Mouse (Mus musculus) cortical plate, adult 2 months (tissue): ENCODE data around the gene Prdm16.

Experiments
- CTCF ChIP-seq: fragments of 200-500 bp; IDR thresholded peaks from 2 replicates; pipeline ENCODE4 v1.5.1; 2011; ENCODE audit warnings: mild to moderate bottlenecking, control low read depth, low read length; ENCODE audit not compliant: insufficient read depth; ENCODE audit errors: extremely low read depth
- POLR2A ChIP-seq: fragments of 200-500 bp; IDR thresholded peaks from 2 replicates; pipeline ENCODE4 v1.6.1; 2011; ENCODE audit warnings: mild to moderate bottlenecking, low read length, control low read depth; ENCODE audit not compliant: insufficient read depth; ENCODE audit errors: extremely low read depth

DNA sequence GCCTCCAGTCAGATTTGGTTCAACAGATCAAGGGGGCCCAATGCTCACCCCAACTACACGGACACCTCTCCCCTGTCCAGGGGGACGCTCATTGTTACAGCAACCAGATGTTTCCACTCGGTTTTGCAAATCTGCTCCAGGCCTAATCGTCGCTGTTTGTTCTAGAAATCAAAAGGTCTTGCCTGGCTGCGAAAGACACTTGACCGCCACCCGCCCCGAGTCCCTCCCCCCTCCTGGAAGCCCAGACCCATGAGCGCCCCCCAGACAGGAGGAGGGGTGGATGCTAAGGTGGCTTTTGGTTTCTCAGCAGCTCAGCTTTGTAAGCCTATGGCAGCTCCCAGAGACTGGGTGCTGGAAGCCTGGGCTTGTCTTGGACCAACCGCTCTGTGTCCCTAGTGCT, 68.7 kb downstream of the Prdm16 start:
- no peak for TF ChIP-seq CTCF
- no peak for TF ChIP-seq POLR2A
